Mouse (Mus musculus): Measurements from ENCODE around the gene Smarcd3.

GRCm38 (mm10) chr5:24623041-24623985 lies 898 bp downstream of the Smarcd3 start:
- TF ChIP-seq CTCF (IDR thresholded peaks at IDR 0.05 in 2 of 3, conservative IDR thresholded peaks at IDR 0.05 in 1 of 3; ENCODE audit: control insufficient read depth in 1 of 3, insufficient read depth in 1 of 3, low read depth in 2 of 3, low read length in 3 of 3, poor library complexity in 1 of 3, severe bottlenecking in 1 of 3) (no peak), POLR2A (IDR thresholded peaks at IDR 0.05; ENCODE audit: control insufficient read depth in 1 of 2, insufficient read depth in 1 of 2, low read depth in 1 of 2, low read length in 2 of 2, poor library complexity in 1 of 2) (no peak), EP300 (IDR thresholded peaks at IDR 0.05; ENCODE audit: low read depth in 1 of 2, low read length in 2 of 2) (no peak), MYC (IDR thresholded peaks at IDR 0.05; ENCODE audit: low read depth, low read length) (no peak), USF1 (IDR thresholded peaks at IDR 0.05; ENCODE audit: low read depth, low read length) (no peak), GATA1 (IDR thresholded peaks at IDR 0.05; ENCODE audit: low read depth, low read length) (no peak), MEF2A (IDR thresholded peaks at IDR 0.05; ENCODE audit: extremely low read depth, insufficient replicate concordance, low read depth, low read length, poor library complexity, severe bottlenecking) (no peak)

Measured in MEL (cell line).